Mouse (Mus musculus): ENCODE results near the gene Lca5l.

Lca5l gene

GRCm38 (mm10) chr16:96114729-96115128 is 77.3 kb downstream of the Lca5l start:
- DNase-seq (ENCODE audit: low spot score): no peak

DNA sequence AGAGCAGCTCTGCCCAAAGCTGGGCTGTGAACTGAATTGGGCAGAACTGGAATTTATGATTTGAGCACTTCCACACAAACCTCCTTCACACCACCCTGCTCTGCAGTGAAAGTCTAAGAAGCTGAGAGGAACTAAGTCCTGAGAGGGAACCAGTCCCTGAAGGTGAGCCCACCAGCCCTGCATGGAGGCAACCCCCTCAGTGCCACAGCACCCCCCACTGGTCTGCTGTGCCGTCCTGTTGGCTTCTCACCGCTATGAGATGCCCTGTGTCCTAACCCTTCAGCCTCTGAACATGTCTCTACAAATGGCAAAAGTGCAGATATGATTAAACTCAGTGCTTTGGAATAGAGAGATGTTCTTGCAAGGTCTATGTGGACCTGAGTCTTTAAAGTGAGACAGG is 79.3 kb downstream of the Lca5l start:
- no peak for DNase-seq (ENCODE audit: low spot score)

DNA sequence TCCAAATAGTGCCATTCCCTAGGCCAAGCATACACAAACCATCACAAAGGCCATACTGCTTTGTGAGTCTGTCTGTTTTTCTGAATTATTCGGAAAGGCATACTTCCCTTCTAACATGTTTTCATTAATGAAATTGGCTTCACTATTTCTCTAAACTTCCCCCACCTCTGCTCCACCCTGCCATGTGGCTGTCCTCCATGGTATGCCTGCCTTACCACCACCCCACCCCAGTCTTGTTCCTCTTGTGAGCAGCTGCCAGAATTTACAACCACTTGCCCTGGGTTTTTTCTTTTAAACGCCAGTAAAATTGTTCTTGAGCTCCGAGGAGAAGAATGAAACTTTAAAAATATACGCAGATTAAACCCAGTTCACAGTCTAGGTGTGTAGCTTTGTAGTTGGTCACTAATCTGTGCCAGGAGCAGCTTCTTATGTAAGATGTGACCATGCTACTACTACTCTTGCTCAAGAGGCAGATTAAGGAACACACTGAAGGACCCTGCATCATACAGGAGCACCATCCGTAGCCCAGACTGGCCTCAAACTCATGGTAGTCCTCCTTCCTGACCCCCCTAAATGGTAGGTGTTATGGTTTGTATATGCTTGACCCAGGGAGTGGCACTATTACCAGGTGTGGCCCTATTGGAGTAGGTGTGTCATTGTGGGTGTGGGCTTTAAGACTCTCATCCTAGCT is 81.3 kb downstream of the Lca5l start:
- DNase-seq (ENCODE audit: low spot score): no peak

DNA sequence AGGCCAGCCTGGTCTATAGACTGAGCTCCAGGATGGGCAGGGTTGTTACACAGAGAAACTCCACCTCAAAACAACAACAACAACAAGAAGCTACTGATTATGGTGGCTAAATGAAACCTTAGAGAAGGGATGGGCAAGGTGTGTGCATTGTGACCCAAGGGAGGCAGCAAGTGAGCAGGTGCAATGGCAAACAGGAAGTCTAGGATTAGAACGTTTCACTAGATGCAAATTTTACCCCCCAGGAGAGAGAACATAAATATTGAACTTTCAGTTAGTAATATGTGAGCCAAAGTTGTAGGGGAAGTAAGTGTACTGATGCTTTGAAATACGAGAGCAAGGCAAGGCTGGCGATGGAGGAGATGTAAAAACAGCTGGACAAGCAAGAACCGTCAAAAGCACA is 82.4 kb downstream of the Lca5l start:
- no peak for DNase-seq (ENCODE audit: low spot score)
